ENCODE assay signal across 15 mouse cellular contexts in the genomic region with DNA sequence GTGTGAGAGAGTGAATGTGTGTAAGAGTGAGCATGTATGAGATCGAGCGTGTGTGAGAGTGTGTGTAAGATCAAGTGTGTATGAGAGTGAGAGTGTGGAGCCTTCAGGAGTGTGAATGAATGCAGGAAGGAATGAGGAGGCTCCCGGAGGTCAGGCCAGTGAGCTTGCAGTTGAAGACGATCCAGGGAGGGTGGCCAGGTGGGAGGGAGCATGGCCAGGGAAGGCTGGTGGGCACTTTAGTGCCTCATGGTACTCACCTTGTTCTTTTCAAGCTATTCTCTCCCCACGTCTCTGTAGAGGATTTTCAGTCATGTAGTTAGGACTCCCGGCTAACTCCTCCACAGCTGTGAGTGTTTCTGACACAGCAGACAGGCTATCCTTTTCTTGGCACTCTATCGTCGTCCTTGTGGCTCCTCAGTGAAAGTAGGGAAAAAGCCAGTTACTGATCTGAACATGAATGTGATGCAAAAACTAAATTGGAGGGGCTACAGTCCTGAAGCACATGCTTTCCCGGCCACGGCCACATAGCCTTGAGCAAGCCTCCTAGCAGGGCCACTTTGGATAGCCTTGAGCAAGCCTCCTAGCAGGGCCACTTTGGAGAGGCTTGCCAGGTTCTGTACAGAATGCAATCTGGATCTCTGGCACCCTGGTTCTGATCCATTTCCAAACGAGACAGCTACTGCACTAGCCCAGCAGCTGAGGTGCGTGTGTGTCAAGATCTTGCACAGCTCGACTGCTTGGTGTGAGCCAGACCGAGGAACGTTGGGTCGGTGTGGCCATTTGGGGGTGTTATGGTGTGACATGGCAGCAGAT.
A peak's percentile ranks its signal among the peaks of the same experiment; 100 is the strongest.
DNase-seq lines count a peak whose midpoint lies in the region; ATAC-seq and TF ChIP-seq lines count a peak whose summit lies in the region.
"Had no signal": no experiment of that assay in that cellular context is flagged by ENCODE, and none has a peak within 500 bp of the region (broad histone marks: within the 10 kb centered on the region; RNA-seq: fewer than 3 reads in every experiment).

No protein-coding gene starts in this region.

- no peak overlapping the region for H3K4me2 ChIP-seq in lung, embryonic 16.5 days (ENCODE audit: low read depth, low read length)
- H3K4me2 ChIP-seq: forebrain, embryonic 13.5 days; neural tube, embryonic 12.5 days had no signal

- TF ChIP-seq CTCF in lung, adult 2 months (IDR thresholded peaks at IDR 0.05; ENCODE audit: insufficient read depth, low read length): no peak
- no peak for TF ChIP-seq CTCF in cerebellum, adult 2 months (IDR thresholded peaks at IDR 0.05; ENCODE audit: borderline replicate concordance, insufficient read depth, low read depth, low read length)

- no peak for TF ChIP-seq POLR2A in lung, adult 2 months (IDR thresholded peaks at IDR 0.05; ENCODE audit: borderline replicate concordance, extremely low read depth, low read depth, low read length)
- TF ChIP-seq POLR2A in cerebellum, adult 2 months (IDR thresholded peaks at IDR 0.05; ENCODE audit: borderline replicate concordance, insufficient read depth, low read length): no peak

- H3K9me3 ChIP-seq in lung, embryonic 16.5 days (ENCODE audit: control insufficient read depth, low read length): no peaks in the 10 kb centered on the region
- H3K9me3 ChIP-seq: forebrain, embryonic 13.5 days; neural tube, embryonic 12.5 days had no signal

- no peak overlapping the region for H3K4me3 ChIP-seq in lung, embryonic 16.5 days (ENCODE audit: low read length)
- no peak overlapping the region for H3K4me3 ChIP-seq in lung, adult 2 months (replicated peaks; ENCODE audit: extremely low read depth, low read depth, low read length)
- H3K4me3 ChIP-seq in cerebellum, adult 2 months (replicated peaks; ENCODE audit: insufficient read depth, low read depth, low read length): no peak overlapping the region
- H3K4me3 ChIP-seq: forebrain, embryonic 13.5 days; neural tube, embryonic 12.5 days had no signal

- ATAC-seq in frontal cortex, adult (ENCODE audit: low TSS enrichment): peak; percentile 89
- 0 out of 2 replicates have a peak, but pooled peaks have one; percentile 17 for ATAC-seq in lung, embryonic 16.5 days (ENCODE audit: low read depth)
- ATAC-seq: forebrain, embryonic 13.5 days; inflammation-experienced regulatory T-cells, adult 6 months had no signal

- H3K36me3 ChIP-seq in lung, embryonic 16.5 days (ENCODE audit: control insufficient read depth, insufficient read depth, low read length): no peaks in the 10 kb centered on the region
- H3K36me3 ChIP-seq: neural tube, embryonic 12.5 days had no signal

- H3K27me3 ChIP-seq in lung, embryonic 16.5 days (ENCODE audit: control insufficient read depth, insufficient read depth, low read depth, low read length): no peaks in the 10 kb centered on the region
- H3K27me3 ChIP-seq in cerebellum, adult 2 months (ENCODE audit: control insufficient read depth, insufficient read depth, low read length): no peaks in the 10 kb centered on the region
- H3K27me3 ChIP-seq: forebrain, embryonic 13.5 days; neural tube, embryonic 12.5 days had no signal

- WGBS in lung, embryonic 16.5 days: 64% methylated on average over 16 of the region's 16 CpGs
- 64% methylated on average over 16 of the region's 16 CpGs for WGBS in lung, adult 2 months
- 23% methylated on average over 16 of the region's 16 CpGs for WGBS in cerebellum, adult 2 months

- peaks cover 25% of the 10 kb centered on the region for H3K4me1 ChIP-seq in lung, embryonic 16.5 days (replicated peaks; ENCODE audit: control insufficient read depth, insufficient read depth, low read length)
- H3K4me1 ChIP-seq in lung, adult 2 months (ENCODE audit: control insufficient read depth, insufficient read depth, low read length): peaks cover 16% of the 10 kb centered on the region
- peaks cover 76% of the 10 kb centered on the region for H3K4me1 ChIP-seq in cerebellum, adult 2 months (ENCODE audit: control insufficient read depth, insufficient read depth, low read length)
- H3K4me1 ChIP-seq: forebrain, embryonic 13.5 days; neural tube, embryonic 12.5 days had no signal

- no peak overlapping the region for H3K9ac ChIP-seq in lung, embryonic 16.5 days (ENCODE audit: low read length)
- H3K9ac ChIP-seq: forebrain, embryonic 13.5 days; liver, embryonic 14.5 days; neural tube, embryonic 12.5 days had no signal

- DNase-seq in frontal cortex, postnatal 14 days (ENCODE audit: low spot score in 2 of 2): no peak
- DNase-seq in lung, adult 2 months: no peak
- peak; percentile 73 for DNase-seq in adrenal gland, adult 8-10 months
- DNase-seq in cerebellum, adult 2 months: peak; percentile 66 to 75
- no peak for DNase-seq in thymus, postnatal 14 days
- DNase-seq: B cell, adult 2 months; embryo, embryonic 11 days; retina, postnatal 1 day; thymus, postnatal 25 days had no signal

- no peak overlapping the region for H3K27ac ChIP-seq in lung, embryonic 16.5 days (ENCODE audit: low read length)
- H3K27ac ChIP-seq in cerebellum, adult 2 months (ENCODE audit: insufficient read depth, low read length): peak overlapping the region; percentile 45
- H3K27ac ChIP-seq: forebrain, embryonic 13.5 days; liver, embryonic 14.5 days; neural tube, embryonic 12.5 days had no signal

Comparison
In these comparisons a context has a peak if more than half of its experiments do, and no peak if none do; other contexts are left out.
1. DNase-seq: peak in adrenal gland, adult 8-10 months (single experiment) and cerebellum, adult 2 months (2 of 2); none in frontal cortex, postnatal 14 days (0 of 2), lung, adult 2 months (single experiment) and thymus, postnatal 14 days (single experiment).